Mouse (Mus musculus) thymus, postnatal 25 days (tissue): Measurements from ENCODE around the gene Pate2.

ENCODE experiments used
- DNase-seq: peaks from one replicate; pipeline ENCODE4 v3.0.0; 2022

Pate2 gene

GRCm38 (mm10) chr9:35569571-35570534, at the start of gene Pate2, which contains the start of gene Hyls1:
TSS of gene Pate2 (plus strand) at chr9:35570284.
TSS of gene Hyls1 (minus strand) at chr9:35570398.
- peak; percentile 93 for DNase-seq

GRCm38 (mm10) chr9:35520631-35521348, 49.3 kb upstream of the Pate2 start:
- no peak for DNase-seq

- DNase-seq = no peak
These were observed 47.8 kb upstream of the Pate2 start for GRCm38 (mm10) chr9:35522241-35522640.

DNA sequence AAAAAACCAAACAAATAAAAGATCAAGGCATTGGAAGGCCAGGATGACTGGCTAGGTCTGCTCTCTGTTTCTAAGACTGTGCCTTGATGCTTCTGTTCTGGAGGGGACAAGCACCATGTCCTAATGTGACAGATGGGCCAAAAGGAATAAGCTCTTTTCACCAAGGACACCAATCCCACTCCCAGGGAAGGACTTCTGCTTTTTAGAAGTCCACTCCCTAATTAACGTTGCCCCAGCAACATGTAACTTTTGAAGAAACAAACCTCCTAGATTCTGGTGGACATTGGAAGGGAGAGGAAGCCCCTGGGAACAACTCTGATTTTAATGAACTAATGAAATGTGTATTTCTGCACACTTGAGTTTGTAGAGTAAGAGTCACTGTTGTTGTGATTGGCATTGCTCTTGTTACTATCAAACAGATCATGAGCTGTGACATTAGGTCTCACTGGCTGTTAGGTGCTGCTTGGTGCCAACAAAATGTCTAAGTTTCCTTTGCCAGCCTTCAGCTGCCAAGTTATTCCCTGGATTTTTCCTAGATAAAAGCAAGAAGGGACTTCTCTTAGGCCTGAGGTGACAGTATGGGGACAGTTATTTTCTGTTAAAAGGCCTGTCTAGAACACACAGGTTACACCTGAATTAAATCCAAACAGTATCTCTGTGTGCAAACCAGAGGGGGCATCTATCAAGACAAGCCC, 47.1 kb upstream of the Pate2 start:
- no peak for DNase-seq

DNA sequence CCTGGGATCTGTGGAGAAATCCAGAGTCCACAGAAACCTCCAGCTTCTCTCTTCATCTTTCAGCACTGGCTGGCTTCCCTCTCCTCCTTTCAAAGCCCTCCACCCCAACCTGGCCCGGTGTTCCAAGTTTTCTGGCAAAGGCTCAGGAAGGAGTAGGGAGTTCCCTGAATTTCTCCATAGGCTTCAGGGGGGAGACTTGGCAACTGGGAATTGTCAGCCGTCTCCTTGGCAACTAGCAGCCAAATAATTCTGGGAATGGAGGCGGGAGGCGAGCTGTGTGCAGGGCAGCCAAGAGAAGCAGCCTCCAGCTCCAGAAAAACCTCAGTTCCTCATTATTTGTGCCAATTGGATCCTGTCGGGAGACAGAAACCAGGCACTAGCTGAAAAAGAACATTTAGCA, 46.5 kb upstream of the Pate2 start:
- no peak for DNase-seq

DNA sequence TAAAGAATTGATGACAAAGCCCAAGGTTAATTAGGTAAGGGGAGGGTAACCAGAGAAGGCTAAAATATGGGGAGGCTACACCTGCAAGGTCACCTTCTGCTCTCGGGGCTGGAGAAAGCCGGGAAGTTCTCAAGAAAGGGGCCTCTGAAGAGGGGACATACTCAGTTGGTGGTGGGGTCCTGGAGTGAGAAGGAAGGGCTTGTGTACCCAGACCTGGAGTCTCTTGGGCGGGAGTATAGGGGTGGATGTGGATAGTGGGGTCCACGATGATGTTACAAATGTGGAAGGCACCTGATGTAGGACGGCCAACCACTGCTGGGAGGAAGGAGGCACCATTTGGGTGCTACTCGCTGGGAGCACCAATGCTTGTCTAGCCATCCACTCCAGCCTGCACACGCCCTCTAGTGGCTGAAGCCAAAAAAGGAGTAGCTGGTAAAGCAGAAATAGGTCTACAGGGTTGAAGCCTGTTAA, 46.1 kb upstream of the Pate2 start:
- peak; percentile 66 for DNase-seq

GRCm38 (mm10) chr9:35529141-35529540, 40.9 kb upstream of the Pate2 start:
- no peak for DNase-seq

DNA sequence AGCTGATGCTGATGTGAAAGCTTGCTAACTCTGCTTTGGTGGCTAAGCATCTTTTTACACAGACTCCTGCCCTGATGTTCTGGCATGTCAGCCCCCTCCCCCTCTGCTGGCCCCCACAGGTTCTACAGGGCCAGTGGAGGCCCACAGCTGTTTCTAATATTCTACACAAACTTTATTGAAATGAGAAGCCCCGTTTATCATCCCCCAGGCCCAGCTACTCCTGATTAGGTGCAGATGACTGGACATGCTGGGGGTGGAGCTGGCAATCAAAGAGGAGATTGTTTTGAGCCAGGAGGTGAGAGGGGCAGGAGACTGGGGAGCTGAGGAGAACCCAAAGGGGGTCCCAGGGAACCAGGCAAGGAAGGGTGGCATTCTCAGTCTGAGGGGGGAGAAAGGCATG, 40.3 kb upstream of the Pate2 start:
- DNase-seq = no peak

GRCm38 (mm10) chr9:35533266-35533665, 36.8 kb upstream of the Pate2 start:
- no peak for DNase-seq

DNA sequence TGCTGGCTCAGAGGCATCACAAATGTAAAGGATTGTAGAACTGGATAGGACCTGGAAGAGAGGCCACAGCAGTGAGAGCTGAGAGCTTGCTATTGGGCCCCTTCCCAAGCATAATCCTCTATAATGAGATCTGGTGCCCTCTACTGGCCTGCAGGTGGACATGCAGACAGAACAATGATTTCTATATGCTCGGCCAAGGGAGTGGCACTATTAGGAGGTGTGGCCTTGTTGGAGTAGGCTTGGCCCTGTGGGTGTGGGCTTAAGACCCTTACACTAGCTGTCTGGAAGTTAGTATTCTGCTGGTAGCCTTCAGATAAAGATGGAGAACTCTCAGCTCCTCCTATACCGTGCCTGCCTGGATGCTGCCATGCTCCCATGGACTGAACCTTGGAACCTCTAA, 35.0 kb upstream of the Pate2 start:
- DNase-seq = peak; percentile 43

GRCm38 (mm10) chr9:35535876-35536275, 34.2 kb upstream of the Pate2 start:
- no peak for DNase-seq

DNA sequence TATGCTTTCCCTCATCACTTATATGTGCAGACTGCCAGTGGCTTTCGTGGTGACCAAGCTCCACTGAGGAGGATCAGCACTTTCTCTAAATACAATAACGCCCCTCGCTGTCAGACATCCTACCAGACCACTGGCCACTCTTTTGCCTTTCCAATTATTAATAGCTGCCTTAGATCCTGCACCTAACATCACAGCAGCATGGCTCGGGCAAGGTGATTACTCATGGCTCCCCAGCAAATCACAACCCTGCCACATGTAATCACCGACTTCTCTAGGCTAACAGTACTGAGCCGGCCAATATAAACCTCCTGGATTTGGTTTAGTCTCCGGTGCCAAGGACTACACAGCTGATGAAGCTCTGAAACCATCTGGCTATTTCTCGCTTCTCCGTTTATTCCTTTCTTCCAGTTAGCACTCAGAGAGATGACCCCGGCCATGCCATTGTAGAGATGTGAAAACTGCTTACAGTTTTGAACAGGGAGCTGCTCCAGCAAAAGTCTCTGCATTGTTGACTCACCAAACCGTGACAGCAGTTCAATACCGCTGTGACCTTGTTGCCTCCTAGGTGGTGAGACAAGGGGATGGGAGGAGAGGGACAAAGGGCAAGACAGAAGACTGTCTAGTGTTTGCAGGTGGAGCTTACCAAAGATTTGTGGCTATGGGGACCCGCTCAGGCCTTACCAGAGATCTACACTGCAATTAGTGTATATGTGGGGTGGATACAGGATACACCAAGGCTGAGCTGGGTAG, 30.9 kb upstream of the Pate2 start:
- DNase-seq = no peak

DNA sequence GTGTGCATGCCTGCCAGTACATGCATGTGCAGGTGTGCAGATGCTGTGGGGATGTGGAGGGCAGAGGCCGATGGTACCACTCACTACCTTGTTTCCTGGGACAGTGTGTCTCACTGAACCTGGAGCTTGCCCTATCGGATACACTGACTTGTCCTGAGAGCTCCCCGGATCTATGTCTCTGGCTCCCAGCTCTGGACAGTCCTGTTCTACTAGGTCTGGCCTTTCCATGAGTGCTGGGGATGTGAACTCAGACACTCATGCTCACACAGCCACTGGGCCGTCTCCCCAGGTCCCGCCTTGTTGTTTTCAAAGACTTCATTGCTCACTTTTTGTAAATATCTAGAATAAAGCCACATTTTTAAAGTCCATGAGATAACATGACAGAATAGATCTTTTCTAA, 29.1 kb upstream of the Pate2 start:
- DNase-seq = no peak

DNA sequence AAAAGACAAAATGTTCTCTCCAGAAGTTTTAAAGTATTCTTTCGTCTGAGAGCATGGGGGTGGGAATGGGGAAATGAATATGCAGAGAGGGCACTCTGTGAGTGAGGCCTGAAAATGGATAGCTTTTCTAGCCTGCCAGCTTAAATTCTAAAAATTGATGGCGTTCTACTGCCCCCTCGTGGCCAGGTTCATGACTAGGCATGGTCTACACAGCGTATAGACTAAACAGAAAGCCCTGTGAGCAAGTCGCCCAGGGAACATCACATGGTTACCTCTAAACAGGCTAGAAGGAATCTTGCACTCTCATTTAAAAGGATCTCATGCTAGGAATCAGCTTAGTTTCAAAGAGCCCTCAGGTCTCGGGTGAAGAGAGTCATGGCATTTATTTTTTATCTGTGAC, 28.6 kb upstream of the Pate2 start:
- DNase-seq = peak; percentile 77

DNA sequence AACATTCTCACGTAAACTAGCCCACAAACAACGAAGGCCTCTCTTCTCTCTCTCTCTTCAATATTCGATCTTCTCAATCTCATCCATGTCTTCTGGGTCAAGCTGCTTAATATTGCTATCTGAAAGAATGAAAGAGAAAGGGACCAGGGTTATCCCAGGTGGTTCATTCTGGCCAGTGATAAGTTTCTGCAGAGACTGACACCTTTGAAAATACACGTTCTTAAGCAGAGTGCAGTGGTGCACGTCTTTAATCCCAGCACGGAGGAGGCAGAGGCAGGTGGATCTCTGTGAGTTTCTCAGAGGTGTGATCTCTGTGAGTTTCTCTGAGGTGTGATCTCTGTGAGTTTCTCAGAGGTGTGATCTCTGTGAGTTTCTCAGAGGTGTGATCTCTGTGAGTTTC, 28.1 kb upstream of the Pate2 start:
- no peak for DNase-seq

DNA sequence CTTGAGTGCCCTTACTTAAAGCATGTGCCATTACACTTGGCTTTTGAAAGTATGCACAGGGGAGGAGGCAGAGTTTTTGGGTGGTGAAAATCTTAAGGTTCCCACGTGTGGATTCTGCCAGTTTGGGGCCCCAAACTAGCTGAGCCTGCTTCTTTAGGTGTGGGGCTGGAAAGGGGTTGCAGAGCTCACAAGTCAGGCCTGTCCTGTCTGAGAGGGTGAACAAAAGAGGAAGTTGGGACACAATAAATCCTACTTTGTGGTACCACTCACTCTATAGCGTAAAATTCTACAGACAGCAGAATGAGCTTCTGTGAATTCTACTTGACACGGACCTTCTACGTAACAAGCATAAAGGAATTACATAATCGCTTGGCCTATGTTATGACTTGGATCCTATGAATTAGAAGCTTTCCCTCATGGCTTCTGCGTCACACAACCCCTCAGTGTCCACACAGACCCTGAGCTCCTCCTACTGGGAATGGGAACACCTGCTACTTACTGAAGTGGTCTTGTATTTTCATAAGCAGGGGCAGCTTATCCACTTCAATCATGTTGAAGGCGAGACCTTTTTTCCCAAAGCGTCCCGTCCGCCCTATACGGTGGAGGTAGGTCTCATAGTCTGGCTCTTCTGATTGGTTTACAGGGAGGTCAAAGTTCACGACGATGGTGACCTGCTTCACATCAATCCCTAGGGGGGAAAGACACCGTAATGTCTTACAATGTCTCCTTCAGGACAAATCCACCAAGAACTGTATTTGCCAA, 26.8 kb upstream of the Pate2 start:
- DNase-seq = no peak

GRCm38 (mm10) chr9:35544666-35545065, 25.4 kb upstream of the Pate2 start:
- no peak for DNase-seq

DNA sequence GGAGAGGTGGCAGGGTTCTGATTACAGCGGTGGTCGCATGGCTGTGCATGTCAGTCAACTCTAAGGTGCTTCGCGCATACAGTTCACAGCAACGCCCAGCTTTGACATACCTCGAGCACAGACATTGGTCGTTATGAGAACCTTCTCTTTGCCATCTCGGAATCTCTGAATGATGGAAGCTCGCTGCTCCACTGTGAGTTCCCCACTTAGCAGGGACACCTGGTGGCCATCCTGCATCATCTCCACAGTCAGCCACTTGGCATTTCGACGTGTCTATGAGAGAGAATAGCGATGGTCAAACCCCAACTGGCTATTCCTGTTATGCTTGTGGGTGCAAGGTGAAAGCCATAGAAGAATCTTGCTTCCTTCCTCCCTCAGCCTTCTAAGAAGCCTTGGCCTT, 24.4 kb upstream of the Pate2 start:
- no peak for DNase-seq

DNA sequence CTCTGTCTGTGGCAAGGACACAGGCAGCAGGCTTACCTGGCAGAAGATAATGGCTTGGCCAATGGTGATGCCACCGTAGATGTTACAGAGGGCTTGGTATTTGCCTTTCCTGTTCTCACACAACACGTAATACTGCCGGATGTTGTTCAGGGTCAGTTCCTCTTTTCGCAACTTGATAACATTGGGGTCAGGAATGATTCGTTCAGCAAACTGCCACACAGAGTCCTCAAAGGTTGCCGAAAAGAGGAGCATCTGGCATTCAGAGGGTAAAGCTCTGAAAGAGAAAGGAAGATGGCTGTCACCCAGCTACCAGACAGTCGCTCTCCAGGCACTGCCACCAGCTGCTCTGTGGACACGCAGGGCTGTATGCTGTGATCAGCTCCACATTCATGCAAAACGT, 23.3 kb upstream of the Pate2 start:
- DNase-seq = no peak

GRCm38 (mm10) chr9:35548455-35548854, 21.6 kb upstream of the Pate2 start:
- no peak for DNase-seq

GRCm38 (mm10) chr9:35556494-35557102, 13.5 kb upstream of the Pate2 start:
- DNase-seq = no peak
